Mouse (Mus musculus) heart, postnatal 0 days (tissue): ENCODE data around the gene Slc25a22.

Experiments used
- CTCF ChIP-seq: IDR thresholded peaks from 2 replicates; pipeline ENCODE4 v1.5.1; 2016; ENCODE audit warnings: antibody characterized with exemption, control low read depth, low read depth
- EP300 ChIP-seq: IDR thresholded peaks from 2 replicates; pipeline ENCODE4 v1.6.1; 2016; ENCODE audit warnings: antibody characterized with exemption, low read depth

- TF ChIP-seq CTCF, result no peak
- no peak for TF ChIP-seq EP300
Measured at GRCm38 (mm10) chr7:141476981-141477370, 39.3 kb upstream of the Slc25a22 start.
